Mouse (Mus musculus): ENCODE measurements at regions not wholly inside any gene's neighbourhood (a gene's known extent, or its start where the extent isn't known, plus 50 kb on each side); places are given as distances from the start of the nearest gene placed in this dataset.

DNA sequence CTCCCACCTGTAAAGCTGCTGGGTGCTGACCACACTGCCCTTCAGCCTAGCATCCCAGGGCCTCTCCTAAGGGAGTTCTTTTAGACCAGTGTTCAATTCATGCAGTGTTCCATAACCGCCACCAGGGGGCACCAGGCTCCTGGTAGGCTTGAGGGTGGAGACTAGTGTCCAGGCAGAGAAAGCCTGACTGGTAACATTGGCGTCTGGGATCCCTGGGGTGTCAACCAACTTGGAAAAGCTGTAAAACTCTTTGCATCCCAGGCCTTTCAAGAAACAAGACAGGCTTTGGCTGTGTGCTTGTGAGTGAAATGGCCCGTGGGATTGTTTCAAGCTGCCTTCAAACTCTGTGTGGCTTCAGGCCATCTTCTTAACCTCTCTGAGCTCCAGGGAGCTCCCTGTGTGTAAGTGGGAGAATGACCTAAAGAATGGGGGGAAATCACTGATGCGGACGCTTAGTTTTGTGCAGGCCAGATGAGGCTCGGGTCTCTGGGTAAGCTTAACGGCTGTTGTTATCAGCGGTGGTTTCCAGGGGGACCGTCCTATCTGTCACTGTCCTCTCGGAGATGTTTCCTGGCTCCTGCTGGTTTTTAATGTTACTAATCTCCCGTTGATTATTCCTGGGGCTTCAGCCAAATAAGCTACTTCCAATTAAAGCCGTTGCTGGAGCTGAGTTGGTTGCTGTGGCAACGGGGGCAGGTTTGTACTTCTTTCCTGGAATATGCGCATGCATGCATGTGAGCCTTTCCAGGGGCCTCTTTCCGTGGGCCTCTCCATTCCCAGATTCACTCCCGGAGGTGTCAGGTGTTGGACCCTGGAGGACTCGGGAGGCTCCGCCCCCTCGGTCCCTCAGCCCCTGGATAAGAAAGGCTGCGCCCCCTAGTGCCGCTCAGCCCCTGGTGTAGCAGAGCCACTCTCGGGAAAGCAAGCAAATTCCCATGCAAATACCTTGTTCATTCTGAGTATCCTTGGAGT, 147.6 kb upstream of the Kcnab2 start:
- DNase-seq = peak; percentile 24

- DNase-seq = no peak
Observed at GRCm38 (mm10) chr4:152622022-152622777, 144.5 kb upstream of the Kcnab2 start.

DNA sequence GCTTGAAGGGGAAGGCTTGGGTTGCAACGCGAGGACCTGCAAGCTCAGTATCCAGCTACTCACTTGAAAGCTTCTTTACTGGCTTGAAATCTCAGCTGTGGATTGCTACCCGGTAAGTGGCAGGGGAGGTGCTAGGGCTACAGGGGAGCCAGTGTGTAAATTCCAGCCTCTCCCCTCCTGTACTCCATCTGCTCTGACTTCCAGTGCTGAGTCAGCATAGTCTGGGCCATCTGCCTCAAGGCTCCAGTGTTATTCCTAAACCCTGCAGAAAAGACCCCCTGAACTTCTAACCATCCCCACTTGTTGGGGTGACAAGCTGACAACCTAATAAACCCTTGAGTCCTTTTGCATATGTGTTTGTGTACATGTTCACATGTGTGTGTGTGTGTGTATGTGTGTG, 140.0 kb upstream of the Kcnab2 start:
- DNase-seq = no peak

GRCm38 (mm10) chr4:152615155-152615554, 137.5 kb upstream of the Kcnab2 start:
- DNase-seq = no peak

- DNase-seq = no peak
Observed at GRCm38 (mm10) chr4:152614356-152615100, 136.9 kb upstream of the Kcnab2 start.

Small RNA genes in the stretch of these regions (microRNA-seq; reads per million reads assigned to microRNA genes)
- gene Gm25779 = 0 reads per million in 2 experiments
